Mouse (Mus musculus): ENCODE measurements around the gene Ank3.

DNA sequence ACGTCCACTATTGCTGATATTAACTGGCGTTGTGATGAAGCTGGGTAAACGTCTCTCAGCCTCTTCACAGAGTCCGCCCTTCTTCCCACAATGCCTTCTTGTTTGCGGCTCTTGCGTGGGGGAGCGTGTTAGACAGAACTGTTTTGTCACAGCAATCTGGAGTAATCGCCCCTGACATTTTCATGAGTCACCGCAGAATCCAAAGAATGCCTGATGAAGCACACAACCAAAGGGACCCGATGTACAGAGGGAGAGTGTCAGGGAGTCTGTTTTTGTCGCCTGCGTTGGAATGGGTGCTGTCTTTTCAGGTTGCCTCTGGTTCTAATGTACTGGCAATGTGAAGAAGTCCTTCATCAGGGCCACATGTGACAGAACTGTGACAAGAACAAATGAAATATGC is 181.0 kb downstream of the Ank3 start:
- no peak for TF ChIP-seq CTCF (IDR thresholded peaks at IDR 0.05)
- TF ChIP-seq EP300 (IDR thresholded peaks at IDR 0.05) = peak; percentile 63; the same call in 1 of the 2 replicates

Measured in lung, postnatal 0 days (tissue).